Mouse (Mus musculus): ENCODE measurements around the gene Adamts9. TPM values are rescaled to one million over a fixed set of nuclear protein-coding genes. Genes with fewer than 3 reads are reported as not detected.

The Adamts9 gene
- polyA plus RNA-seq (2014; fragmentation: Nextera tagmentation; extraction: Ambion mirVana), result 0.85 and 1.1 TPM in 2 replicates

GRCm38 (mm10) chr6:92943057-92943781, at the start of gene Adamts9:
Gene Adamts9, minus strand, starts transcription at chr6:92943492.
- under 1% methylated on average over 55 of the region's 68 CpGs for WGBS
- peaks cover 41% of the 10 kb centered on the region for H3K27me3 ChIP-seq (replicated peaks; ENCODE audit: control insufficient read depth, insufficient read depth, low read length)
- ATAC-seq, result peak; percentile 73

GRCm38 (mm10) chr6:92991616-92992015, 48.3 kb upstream of the Adamts9 start:
- H3K9ac ChIP-seq (ENCODE audit: low read length), result no peak overlapping the region
- no peak overlapping the region for H3K4me3 ChIP-seq (ENCODE audit: low read depth, low read length)
- H3K27ac ChIP-seq (ENCODE audit: low read depth, low read length), result no peak overlapping the region
- no peaks in the 10 kb centered on the region for H3K9me3 ChIP-seq (replicated peaks; ENCODE audit: control insufficient read depth, low read length)
- no peaks in the 10 kb centered on the region for H3K27me3 ChIP-seq (replicated peaks; ENCODE audit: control insufficient read depth, insufficient read depth, low read length)
- no peaks in the 10 kb centered on the region for H3K36me3 ChIP-seq (ENCODE audit: control insufficient read depth, insufficient read depth, low read length)
- no peaks in the 10 kb centered on the region for H3K4me1 ChIP-seq (ENCODE audit: control insufficient read depth, insufficient read depth, low read length)
- H3K4me2 ChIP-seq (ENCODE audit: low read length), result no peak overlapping the region
- DNase-seq (ENCODE audit: low spot score) (no peak), ATAC-seq (no peak)
- 44% methylated on average over 1 of the region's 1 CpGs for WGBS

More at GRCm38 (mm10) chr6:92943057-92943781, at the start of gene Adamts9:
- Histone ChIP-seq H3K27ac (ENCODE audit: low read depth, low read length) (no peak within 1 kb of the TSS), H3K36me3 (ENCODE audit: control insufficient read depth, insufficient read depth, low read length) (no peaks in the 10 kb centered on the region), H3K9me3 (replicated peaks; ENCODE audit: control insufficient read depth, low read length) (no peaks in the 10 kb centered on the region; the same call in 1 of the 2 replicates), H3K4me1 (ENCODE audit: control insufficient read depth, insufficient read depth, low read length) (peaks cover 17% of the 10 kb centered on the region), H3K4me3 (ENCODE audit: low read depth, low read length) (peak within 1 kb of the TSS; percentile 53), H3K4me2 (ENCODE audit: low read length) (peak within 1 kb of the TSS; percentile 88), H3K9ac (ENCODE audit: low read length) (peak within 1 kb of the TSS; percentile 60)
- DNase-seq (ENCODE audit: low spot score), result peak; percentile 76

GRCm38 (mm10) chr6:92988620-92988998, 45.3 kb upstream of the Adamts9 start:
- no peak overlapping the region for H3K9ac ChIP-seq (ENCODE audit: low read length)
- ATAC-seq (no peak), DNase-seq (ENCODE audit: low spot score) (no peak)
- H3K4me2 ChIP-seq (ENCODE audit: low read length), result no peak overlapping the region
- no peak overlapping the region for H3K27ac ChIP-seq (ENCODE audit: low read depth, low read length)
- H3K27me3 ChIP-seq (replicated peaks; ENCODE audit: control insufficient read depth, insufficient read depth, low read length), result no peaks in the 10 kb centered on the region
- no peaks in the 10 kb centered on the region for H3K9me3 ChIP-seq (replicated peaks; ENCODE audit: control insufficient read depth, low read length)
- WGBS, result 95% methylated on average over 10 of the region's 10 CpGs
- H3K4me1 ChIP-seq (ENCODE audit: control insufficient read depth, insufficient read depth, low read length), result no peaks in the 10 kb centered on the region
- H3K4me3 ChIP-seq (ENCODE audit: low read depth, low read length), result no peak overlapping the region
- H3K36me3 ChIP-seq (ENCODE audit: control insufficient read depth, insufficient read depth, low read length), result no peaks in the 10 kb centered on the region

- Histone ChIP-seq H3K27me3 (replicated peaks; ENCODE audit: control insufficient read depth, insufficient read depth, low read length) (no peaks in the 10 kb centered on the region), H3K9me3 (replicated peaks; ENCODE audit: control insufficient read depth, low read length) (no peaks in the 10 kb centered on the region), H3K4me3 (ENCODE audit: low read depth, low read length) (no peak overlapping the region), H3K36me3 (ENCODE audit: control insufficient read depth, insufficient read depth, low read length) (no peaks in the 10 kb centered on the region), H3K9ac (ENCODE audit: low read length) (no peak overlapping the region), H3K4me2 (ENCODE audit: low read length) (no peak overlapping the region), H3K27ac (ENCODE audit: low read depth, low read length) (no peak overlapping the region), H3K4me1 (ENCODE audit: control insufficient read depth, insufficient read depth, low read length) (no peaks in the 10 kb centered on the region)
- ATAC-seq, result no peak
- no peak for DNase-seq (ENCODE audit: low spot score)
- 88% methylated on average over 14 of the region's 14 CpGs for WGBS
These were observed 44.7 kb upstream of the Adamts9 start for GRCm38 (mm10) chr6:92987846-92988619.

GRCm38 (mm10) chr6:92987366-92987765, 44.1 kb upstream of the Adamts9 start:
- WGBS, result 86% methylated on average over 9 of the region's 9 CpGs
- H3K4me2 ChIP-seq (ENCODE audit: low read length), result no peak overlapping the region
- no peaks in the 10 kb centered on the region for H3K9me3 ChIP-seq (replicated peaks; ENCODE audit: control insufficient read depth, low read length)
- DNase-seq (ENCODE audit: low spot score) (no peak), ATAC-seq (no peak)
- no peaks in the 10 kb centered on the region for H3K36me3 ChIP-seq (ENCODE audit: control insufficient read depth, insufficient read depth, low read length)
- H3K4me3 ChIP-seq (ENCODE audit: low read depth, low read length), result no peak overlapping the region
- H3K27me3 ChIP-seq (replicated peaks; ENCODE audit: control insufficient read depth, insufficient read depth, low read length), result no peaks in the 10 kb centered on the region
- no peak overlapping the region for H3K27ac ChIP-seq (ENCODE audit: low read depth, low read length)
- H3K9ac ChIP-seq (ENCODE audit: low read length), result no peak overlapping the region
- H3K4me1 ChIP-seq (ENCODE audit: control insufficient read depth, insufficient read depth, low read length), result no peaks in the 10 kb centered on the region

- peak; percentile 10 for DNase-seq (ENCODE audit: low spot score)
- WGBS, result 76% methylated on average over 7 of the region's 7 CpGs
These were observed 40.1 kb upstream of the Adamts9 start for GRCm38 (mm10) chr6:92983421-92983820.

GRCm38 (mm10) chr6:92981451-92982186, 38.3 kb upstream of the Adamts9 start:
- H3K27ac ChIP-seq (ENCODE audit: low read depth, low read length), result no peak overlapping the region
- DNase-seq (ENCODE audit: low spot score) (no peak), ATAC-seq (no peak)
- no peak overlapping the region for H3K4me2 ChIP-seq (ENCODE audit: low read length)
- H3K9ac ChIP-seq (ENCODE audit: low read length), result no peak overlapping the region
- H3K27me3 ChIP-seq (replicated peaks; ENCODE audit: control insufficient read depth, insufficient read depth, low read length), result no peaks in the 10 kb centered on the region
- H3K9me3 ChIP-seq (replicated peaks; ENCODE audit: control insufficient read depth, low read length), result no peaks in the 10 kb centered on the region
- H3K4me1 ChIP-seq (ENCODE audit: control insufficient read depth, insufficient read depth, low read length), result no peaks in the 10 kb centered on the region
- H3K36me3 ChIP-seq (ENCODE audit: control insufficient read depth, insufficient read depth, low read length), result no peaks in the 10 kb centered on the region
- WGBS, result 88% methylated on average over 7 of the region's 7 CpGs
- no peak overlapping the region for H3K4me3 ChIP-seq (ENCODE audit: low read depth, low read length)

More at GRCm38 (mm10) chr6:92983421-92983820, 40.1 kb upstream of the Adamts9 start:
- Histone ChIP-seq H3K4me3 (ENCODE audit: low read depth, low read length) (no peak overlapping the region), H3K36me3 (ENCODE audit: control insufficient read depth, insufficient read depth, low read length) (no peaks in the 10 kb centered on the region), H3K9ac (ENCODE audit: low read length) (no peak overlapping the region), H3K4me1 (ENCODE audit: control insufficient read depth, insufficient read depth, low read length) (no peaks in the 10 kb centered on the region), H3K27me3 (replicated peaks; ENCODE audit: control insufficient read depth, insufficient read depth, low read length) (no peaks in the 10 kb centered on the region), H3K4me2 (ENCODE audit: low read length) (no peak overlapping the region), H3K27ac (ENCODE audit: low read depth, low read length) (no peak overlapping the region), H3K9me3 (replicated peaks; ENCODE audit: control insufficient read depth, low read length) (no peaks in the 10 kb centered on the region)
- ATAC-seq, result no peak

GRCm38 (mm10) chr6:92973340-92973739, 30.0 kb upstream of the Adamts9 start:
- H3K9ac ChIP-seq (ENCODE audit: low read length), result no peak overlapping the region
- H3K4me3 ChIP-seq (ENCODE audit: low read depth, low read length), result no peak overlapping the region
- DNase-seq (ENCODE audit: low spot score), result no peak
- no peaks in the 10 kb centered on the region for H3K27me3 ChIP-seq (replicated peaks; ENCODE audit: control insufficient read depth, insufficient read depth, low read length)
- no peaks in the 10 kb centered on the region for H3K4me1 ChIP-seq (ENCODE audit: control insufficient read depth, insufficient read depth, low read length)
- H3K9me3 ChIP-seq (replicated peaks; ENCODE audit: control insufficient read depth, low read length), result no peaks in the 10 kb centered on the region
- ATAC-seq, result no peak
- H3K36me3 ChIP-seq (ENCODE audit: control insufficient read depth, insufficient read depth, low read length), result no peaks in the 10 kb centered on the region
- no peak overlapping the region for H3K27ac ChIP-seq (ENCODE audit: low read depth, low read length)
- WGBS, result 90% methylated on average over 3 of the region's 3 CpGs
- H3K4me2 ChIP-seq (ENCODE audit: low read length), result no peak overlapping the region

All from forebrain, embryonic 14.5 days (tissue).